Mouse (Mus musculus) adrenal gland, adult 18-20 months (tissue): ENCODE results near the gene Sys1. TPM values are rescaled to one million over a fixed set of nuclear protein-coding genes. Genes with fewer than 3 reads are reported as not detected.

Source experiments
- DNase-seq, 2 experiments: peaks; one replicate each; pipeline ENCODE4 v3.0.0; 2021 to 2022; ENCODE audit warnings: low spot score in 2 of 2
- total RNA-seq, 2 experiments: library from RNA; stranded (reverse); gene quantifications; 1 replicate in 1 of 2; 2 replicates in 1 of 2; pipeline ENCODE4 v1.2.3; 2021

Sys1 gene
- total RNA-seq, 2 experiments from 2014 or later = 28.7 to 33.3 TPM

DNA sequence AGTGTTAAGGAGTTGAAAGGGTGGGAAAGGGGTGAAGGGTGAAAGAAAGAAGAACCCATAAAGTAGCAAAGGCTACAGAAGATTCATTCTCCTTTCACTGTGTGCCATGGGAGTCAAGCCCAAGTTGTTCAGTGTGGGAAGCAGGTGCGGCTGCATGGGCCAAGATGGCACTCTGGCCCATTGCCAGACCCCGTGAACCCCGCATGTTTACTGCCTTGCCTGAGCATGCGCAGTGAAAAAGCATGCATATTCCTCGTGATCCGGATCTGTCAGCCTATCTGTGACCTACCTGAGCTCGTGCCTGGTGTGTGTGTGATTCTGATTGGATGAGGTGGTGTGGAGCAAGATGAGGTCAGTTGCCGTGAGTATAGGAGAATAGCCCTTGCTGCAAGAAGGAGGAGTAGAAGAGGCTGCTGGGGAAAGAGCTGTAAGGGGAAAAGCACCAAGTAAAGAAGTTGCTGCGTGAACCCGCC lies 66.6 kb downstream of the Sys1 start:
- no peak for DNase-seq

DNA sequence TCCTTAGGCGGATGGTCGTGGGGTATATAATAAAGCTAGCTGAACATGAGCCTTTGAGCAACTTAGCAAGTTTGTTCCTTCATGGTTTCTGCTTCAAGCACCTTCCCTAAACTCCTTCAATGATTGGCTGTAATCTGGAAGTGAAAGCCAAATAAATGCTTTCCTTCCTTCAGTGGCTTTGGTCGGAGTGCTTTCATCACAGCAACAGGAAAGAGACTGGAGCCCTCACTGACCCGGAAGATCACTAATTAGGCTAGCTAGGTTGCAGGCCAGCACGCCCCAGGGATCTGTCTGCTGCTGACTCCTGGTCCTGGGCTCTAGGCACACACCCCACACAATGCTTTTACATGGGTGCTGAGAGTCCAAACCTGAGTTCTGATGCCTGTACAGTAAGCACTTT lies 71.8 kb downstream of the Sys1 start:
- DNase-seq = no peak

Other genes with a start within 250 kb of the Sys1 start
- not detected for gene Wfdc15b, start 235.3 kb upstream of the Sys1 start, total RNA-seq
- gene Svs2, start 218.5 kb upstream of the Sys1 start, total RNA-seq = not detected
- not detected for gene Svs3b, start 200.3 kb upstream of the Sys1 start, total RNA-seq
- not detected for gene Svs4, start 178.5 kb upstream of the Sys1 start, total RNA-seq
- not detected for gene Svs3a, start 167.7 kb upstream of the Sys1 start, total RNA-seq
- not detected for gene Svs6, start 140.2 kb upstream of the Sys1 start, total RNA-seq
- 1 to 10 TPM; 1.6 to 3.7 TPM for gene Svs5, start 124.2 kb upstream of the Sys1 start, total RNA-seq
- 10 to 100 TPM; 21.8 to 45.7 TPM for gene Slpi, start 67.9 kb upstream of the Sys1 start, total RNA-seq
- not detected for gene Rbpjl, start 53.8 kb upstream of the Sys1 start, total RNA-seq
- 1 to 10 TPM in 1 of 2 experiments, under 1 TPM in 1; 0.76 to 1.7 TPM for gene Matn4, start 51.8 kb upstream of the Sys1 start, total RNA-seq
- 100 to 1,000 TPM; 133 to 150 TPM for gene Sdc4, start 13.1 kb upstream of the Sys1 start, total RNA-seq
- 1 to 10 TPM in 1 of 2 experiments, not detected in 1; 5.7 TPM for gene Gm20458, start 4.0 kb downstream of the Sys1 start, total RNA-seq
- not detected for gene Trp53tg5, start 16.8 kb downstream of the Sys1 start, total RNA-seq
- gene Dbndd2, start 29.1 kb downstream of the Sys1 start, total RNA-seq = 10 to 100 TPM in 1 of 2 experiments, 1 to 10 TPM in 1; 7.6 to 20.9 TPM
- 10 to 100 TPM; 63.3 to 93.6 TPM for gene Pigt, start 40.6 kb downstream of the Sys1 start, total RNA-seq
- under 1 TPM in 1 of 2 experiments, not detected in 1; 0.74 TPM for gene Wfdc2, start 105.4 kb downstream of the Sys1 start, total RNA-seq
- not detected for gene Spint3, start 116.5 kb downstream of the Sys1 start, total RNA-seq
- under 1 TPM; 0.38 to 0.40 TPM for gene Wfdc6a, start 128.5 kb downstream of the Sys1 start, total RNA-seq
- gene Eppin, start 136.6 kb downstream of the Sys1 start, total RNA-seq = not detected
- gene Wfdc6b, start 156.6 kb downstream of the Sys1 start, total RNA-seq = not detected
- not detected for gene Wfdc8, start 156.7 kb downstream of the Sys1 start, total RNA-seq
- not detected for gene Wfdc16, start 181.8 kb downstream of the Sys1 start, total RNA-seq
- gene Wfdc10, start 199.1 kb downstream of the Sys1 start, total RNA-seq = not detected
- not detected for gene Wfdc9, start 199.6 kb downstream of the Sys1 start, total RNA-seq
- not detected for gene Wfdc11, start 217.1 kb downstream of the Sys1 start, total RNA-seq
- not detected for gene Wfdc13, start 228.1 kb downstream of the Sys1 start, total RNA-seq
- not detected for gene Spint4, start 241.5 kb downstream of the Sys1 start, total RNA-seq